Mouse (Mus musculus) limb, embryonic 14.5 days (tissue): ENCODE measurements around the gene Cbr2. TPM values are rescaled to one million over a fixed set of nuclear protein-coding genes. Genes with fewer than 3 reads are reported as not detected.

Source experiments
- ATAC-seq: fragments of 200-750 bp; cut with Nextera tagmentation; 2 replicates; pipeline ENCODE4 v1.8.0; 2017; ENCODE audit warnings: low read depth, moderate number of reproducible peaks, moderate TSS enrichment; ENCODE audit not compliant: low FRiP score
- DNase-seq: peaks from one replicate; pipeline ENCODE4 v3.0.0-alpha.2; 2015; ENCODE audit warnings: low spot score
- H3K27ac ChIP-seq: fragments of 300-500 bp; sonication (generic); replicated peaks from 2 replicates; pipeline ENCODE4 v1.5.1; 2014; ENCODE audit warnings: low read depth, mild to moderate bottlenecking, low read length, moderate library complexity, mixed read lengths
- H3K27me3 ChIP-seq: fragments of 300-500 bp; sonication (generic); 2 replicates; pipeline ENCODE4 v1.6.1; 2014; ENCODE audit warnings: low read length, mixed read lengths; ENCODE audit not compliant: control insufficient read depth, insufficient read depth
- H3K36me3 ChIP-seq: fragments of 300-500 bp; sonication (generic); 2 replicates; pipeline ENCODE4 v1.6.1; 2014; ENCODE audit warnings: mild to moderate bottlenecking, low read length, moderate library complexity, mixed read lengths; ENCODE audit not compliant: control insufficient read depth, insufficient read depth
- H3K4me1 ChIP-seq: fragments of 300-500 bp; sonication (generic); 2 replicates; pipeline ENCODE4 v1.6.1; 2014; ENCODE audit warnings: antibody characterized with exemption, low read length, mixed read lengths; ENCODE audit not compliant: control insufficient read depth, insufficient read depth
- H3K4me2 ChIP-seq: fragments of 300-500 bp; sonication (generic); replicated peaks from 2 replicates; pipeline ENCODE4 v1.6.1; 2014; ENCODE audit warnings: low read depth, mild to moderate bottlenecking, low read length, moderate library complexity; ENCODE audit not compliant: severe bottlenecking
- H3K4me3 ChIP-seq: fragments of 300-500 bp; sonication (generic); replicated peaks from 2 replicates; pipeline ENCODE4 v1.5.1; 2014; ENCODE audit warnings: low read length
- H3K9ac ChIP-seq: fragments of 300-500 bp; sonication (generic); 2 replicates; pipeline ENCODE4 v1.6.1; 2014; ENCODE audit warnings: mild to moderate bottlenecking, low read depth, low read length, moderate library complexity; ENCODE audit not compliant: severe bottlenecking
- H3K9me3 ChIP-seq: fragments of 300-500 bp; sonication (generic); 2 replicates; pipeline ENCODE4 v1.6.1; 2016; ENCODE audit warnings: low read length; ENCODE audit not compliant: control insufficient read depth
- POLR2A ChIP-seq: fragments of 200-500 bp; IDR thresholded peaks from 2 replicates; pipeline ENCODE4 v1.8.0; 2012; ENCODE audit warnings: inconsistent platforms, mild to moderate bottlenecking, moderate library complexity, borderline replicate concordance; ENCODE audit not compliant: insufficient read depth, insufficient read length; ENCODE audit errors: extremely low read depth
- WGBS: fragments of 180-500 bp; shearing (Covaris S2); extraction: QIAGEN DNeasy Blood & Tissue Kit; methylation state at CpG from one replicate; pipeline ENCODE4 v1.1.7; 2014; 5-methylcytosine and 5-hydroxymethylcytosine counted together
- polyA plus RNA-seq, 2 experiments: library from polyadenylated mRNA; depleted of rRNA in 1 of 2; stranded (reverse) in 1 of 2; unstranded in 1 of 2; fragments of >200 nt; fragmentation: Nextera tagmentation in 1 of 2; extraction: Ambion mirVana in 1 of 2; gene quantifications; 2 replicates each; pipeline versions ENCODE4 v1.2.1 to v1.2.3; 2012 to 2014

Cbr2 gene
- polyA plus RNA-seq, 2 experiments: 7.3 to 11.9 TPM

GRCm38 (mm10) chr11:120704486-120705325 lies 27.2 kb downstream of the Cbr2 start:
- TF ChIP-seq POLR2A: no peak
- Histone ChIP-seq H3K4me2 (no peak overlapping the region), H3K4me1 (peaks cover 31% of the 10 kb centered on the region), H3K9me3 (no peaks in the 10 kb centered on the region), H3K36me3 (peaks cover 51% of the 10 kb centered on the region), H3K4me3 (no peak overlapping the region), H3K9ac (peak overlapping the region; percentile 28), H3K27me3 (no peaks in the 10 kb centered on the region), H3K27ac (peak overlapping the region; percentile 45; the same call in 1 of the 2 replicates)
- no peak for DNase-seq
- 0 out of 2 replicates have a peak, but pooled peaks have one; percentile 21 for ATAC-seq
- 22% methylated on average over 7 of the region's 8 CpGs for WGBS

GRCm38 (mm10) chr11:120703696-120704454 lies 28.0 kb downstream of the Cbr2 start:
- peaks cover 31% of the 10 kb centered on the region for H3K4me1 ChIP-seq
- no peak for DNase-seq
- no peak for ATAC-seq
- peak overlapping the region; percentile 28; the same call in 1 of the 2 replicates for H3K9ac ChIP-seq
- 0 out of 2 replicates have a peak overlapping the region, but pooled peaks have one; percentile 13 for H3K4me2 ChIP-seq
- H3K27ac ChIP-seq: peak overlapping the region; percentile 40; the same call in 1 of the 2 replicates
- no peak for TF ChIP-seq POLR2A
- H3K27me3 ChIP-seq: no peaks in the 10 kb centered on the region
- 25% methylated on average over 14 of the region's 15 CpGs for WGBS
- H3K4me3 ChIP-seq: no peak overlapping the region
- H3K36me3 ChIP-seq: peaks cover 52% of the 10 kb centered on the region
- H3K9me3 ChIP-seq: no peaks in the 10 kb centered on the region

DNA sequence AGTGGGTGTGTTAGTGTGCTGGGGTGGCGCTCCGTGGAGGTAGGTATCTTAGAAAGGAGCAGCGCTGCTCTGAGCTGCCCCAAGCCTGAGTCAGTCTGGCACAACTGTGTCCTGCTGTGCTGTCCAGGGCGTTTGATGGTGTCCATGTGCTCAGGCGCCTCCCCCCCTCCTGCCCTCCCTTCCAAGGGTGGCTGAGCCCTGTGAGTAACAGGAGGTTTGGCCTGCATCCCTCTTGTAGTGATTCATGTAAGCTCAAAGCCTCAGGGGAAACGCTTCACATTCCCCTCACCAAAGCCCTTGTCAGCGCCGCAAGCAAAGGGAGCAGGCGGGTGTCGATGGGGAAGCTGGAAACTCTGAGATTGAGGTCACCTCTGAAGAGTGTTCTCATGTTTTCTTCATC lies 34.2 kb downstream of the Cbr2 start:
- Histone ChIP-seq H3K9me3 (peaks cover 5% of the 10 kb centered on the region; the same call in 1 of the 2 replicates), H3K36me3 (peaks cover 52% of the 10 kb centered on the region), H3K4me2 (no peak overlapping the region), H3K4me3 (no peak overlapping the region), H3K9ac (0 out of 2 replicates have a peak overlapping the region, but pooled peaks have one; percentile 1), H3K27ac (no peak overlapping the region), H3K4me1 (peaks cover 10% of the 10 kb centered on the region), H3K27me3 (no peaks in the 10 kb centered on the region)
- WGBS: 42% methylated on average over 10 of the region's 10 CpGs
- DNase-seq: no peak
- no peak for TF ChIP-seq POLR2A
- no peak for ATAC-seq

DNA sequence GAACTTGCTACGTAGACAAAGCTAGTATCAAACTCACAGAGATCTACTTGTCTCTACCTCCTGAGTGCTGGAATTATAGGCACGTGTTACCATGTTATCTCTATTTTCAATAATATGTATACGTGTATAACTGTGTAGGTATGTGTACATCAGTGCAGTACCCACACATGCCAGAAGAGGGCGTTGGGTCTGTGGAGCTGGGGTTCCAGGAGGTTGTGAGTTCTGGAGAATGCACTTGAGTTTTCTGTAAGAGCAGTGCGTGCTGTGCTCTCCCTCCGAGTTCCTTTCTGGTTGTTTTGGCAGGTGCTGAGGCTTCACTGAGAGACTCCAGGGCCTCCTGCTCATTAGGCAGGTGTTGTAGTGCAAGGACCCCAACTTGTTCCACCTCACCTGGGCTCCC lies 35.3 kb downstream of the Cbr2 start:
- Histone ChIP-seq H3K36me3 (peaks cover 51% of the 10 kb centered on the region), H3K4me2 (no peak overlapping the region), H3K27ac (no peak overlapping the region), H3K27me3 (no peaks in the 10 kb centered on the region), H3K9me3 (peaks cover 5% of the 10 kb centered on the region; the same call in 1 of the 2 replicates), H3K4me3 (no peak overlapping the region), H3K9ac (no peak overlapping the region), H3K4me1 (peaks cover 10% of the 10 kb centered on the region)
- ATAC-seq (no peak), DNase-seq (no peak)
- TF ChIP-seq POLR2A: no peak
- 91% methylated on average over 6 of the region's 6 CpGs for WGBS

DNA sequence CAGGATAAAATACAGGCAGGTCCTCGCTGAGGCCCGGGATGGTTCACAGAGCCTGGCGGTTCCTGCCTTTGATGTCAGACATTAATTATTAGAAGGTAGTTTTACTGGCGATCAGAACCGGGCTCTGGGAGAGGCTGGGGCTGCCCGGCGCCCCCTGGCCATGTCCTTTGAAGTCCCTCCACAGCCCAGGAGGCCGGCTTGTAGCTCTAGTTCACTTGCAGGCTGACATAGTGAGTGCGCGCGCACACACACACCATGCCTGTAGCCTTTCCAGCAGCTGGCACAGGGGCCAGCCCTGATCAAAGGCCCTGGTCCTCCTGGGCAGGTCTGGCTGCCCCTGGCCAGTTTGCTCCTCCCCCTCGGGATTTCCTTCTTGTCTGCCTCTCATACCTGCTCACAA lies 36.3 kb downstream of the Cbr2 start:
- 12% methylated on average over 12 of the region's 12 CpGs for WGBS
- DNase-seq (no peak), ATAC-seq (no peak)
- no peak overlapping the region for H3K4me3 ChIP-seq
- H3K9me3 ChIP-seq: peaks cover 5% of the 10 kb centered on the region; the same call in 1 of the 2 replicates
- H3K9ac ChIP-seq: peak overlapping the region; percentile 38; the same call in 1 of the 2 replicates
- peaks cover 47% of the 10 kb centered on the region for H3K36me3 ChIP-seq
- no peaks in the 10 kb centered on the region for H3K27me3 ChIP-seq
- no peak overlapping the region for H3K4me2 ChIP-seq
- peak overlapping the region; percentile 39; the same call in 1 of the 2 replicates for H3K27ac ChIP-seq
- TF ChIP-seq POLR2A: no peak
- H3K4me1 ChIP-seq: peaks cover 10% of the 10 kb centered on the region
